Mouse (Mus musculus) kidney, postnatal 10 days (tissue): ENCODE measurements at regions not wholly inside any gene's neighbourhood (a gene's known extent, or its start where the extent isn't known, plus 50 kb on each side); places are given as distances from the start of the nearest gene placed in this dataset.
A peak's percentile ranks its signal among the peaks of the same experiment; 100 is the strongest.
"Not testable (repeated sequence)": the region's sequence is repeated elsewhere in the genome, so short reads cannot be mapped to it uniquely, and the experiment has no call there.

ENCODE experiments used
- DNase-seq: peaks from one replicate; pipeline ENCODE4 v3.0.0; 2021; ENCODE audit warnings: mixed read lengths

DNA sequence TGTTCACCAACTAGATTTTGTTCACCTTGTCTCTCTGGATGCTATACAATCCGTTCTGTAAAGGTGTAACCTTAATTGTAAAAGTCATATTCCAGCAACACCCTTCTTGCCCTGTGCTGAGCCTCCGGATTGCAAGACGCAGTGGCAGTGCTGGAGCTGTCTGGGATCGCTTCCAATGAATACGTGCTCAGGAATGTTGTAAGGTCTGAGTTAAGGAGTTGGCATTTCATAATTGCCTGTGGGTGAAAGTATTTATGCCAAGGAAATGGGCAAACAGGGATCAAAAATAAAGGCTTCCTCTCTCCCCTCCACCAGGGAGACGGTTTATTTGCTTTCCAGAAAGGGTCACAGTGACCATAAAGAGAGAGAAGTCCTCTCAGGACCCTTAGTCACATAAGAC lies 93.3 kb downstream of the Apob start:
- DNase-seq = no peak

GRCm38 (mm10) chr12:8071286-8071685 lies 93.8 kb downstream of the Apob start:
- no peak for DNase-seq

DNA sequence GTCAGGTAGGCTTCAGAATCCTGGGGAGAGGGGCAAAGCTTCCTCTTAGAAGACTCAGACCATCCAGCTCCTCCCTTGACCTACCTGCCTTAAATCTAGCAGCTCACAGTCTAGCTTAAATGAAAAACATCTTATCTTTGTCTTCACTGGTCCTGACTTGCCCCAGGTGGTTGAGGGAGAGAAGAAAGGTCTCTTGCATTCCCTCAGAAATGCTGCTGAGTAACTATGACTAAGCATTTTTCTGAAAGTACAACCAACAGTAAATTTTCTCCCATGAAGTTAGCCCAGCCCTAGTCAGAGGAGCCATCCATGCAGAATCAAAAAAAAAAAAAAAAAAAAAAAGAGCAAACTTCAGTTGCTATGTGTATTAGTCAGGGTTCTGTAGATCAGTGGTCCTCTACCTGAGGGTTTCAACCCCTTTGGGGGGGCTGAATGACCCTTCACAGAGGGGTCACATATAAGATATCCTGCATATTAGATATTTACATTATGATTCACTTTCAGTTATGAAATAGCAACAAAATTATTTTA lies 98.6 kb downstream of the Apob start:
- DNase-seq = no peak

- DNase-seq = no peak
Measured at GRCm38 (mm10) chr12:8077346-8077745, 99.9 kb downstream of the Apob start.

GRCm38 (mm10) chr12:8078046-8078445 lies 100.6 kb downstream of the Apob start:
- DNase-seq = no peak

DNA sequence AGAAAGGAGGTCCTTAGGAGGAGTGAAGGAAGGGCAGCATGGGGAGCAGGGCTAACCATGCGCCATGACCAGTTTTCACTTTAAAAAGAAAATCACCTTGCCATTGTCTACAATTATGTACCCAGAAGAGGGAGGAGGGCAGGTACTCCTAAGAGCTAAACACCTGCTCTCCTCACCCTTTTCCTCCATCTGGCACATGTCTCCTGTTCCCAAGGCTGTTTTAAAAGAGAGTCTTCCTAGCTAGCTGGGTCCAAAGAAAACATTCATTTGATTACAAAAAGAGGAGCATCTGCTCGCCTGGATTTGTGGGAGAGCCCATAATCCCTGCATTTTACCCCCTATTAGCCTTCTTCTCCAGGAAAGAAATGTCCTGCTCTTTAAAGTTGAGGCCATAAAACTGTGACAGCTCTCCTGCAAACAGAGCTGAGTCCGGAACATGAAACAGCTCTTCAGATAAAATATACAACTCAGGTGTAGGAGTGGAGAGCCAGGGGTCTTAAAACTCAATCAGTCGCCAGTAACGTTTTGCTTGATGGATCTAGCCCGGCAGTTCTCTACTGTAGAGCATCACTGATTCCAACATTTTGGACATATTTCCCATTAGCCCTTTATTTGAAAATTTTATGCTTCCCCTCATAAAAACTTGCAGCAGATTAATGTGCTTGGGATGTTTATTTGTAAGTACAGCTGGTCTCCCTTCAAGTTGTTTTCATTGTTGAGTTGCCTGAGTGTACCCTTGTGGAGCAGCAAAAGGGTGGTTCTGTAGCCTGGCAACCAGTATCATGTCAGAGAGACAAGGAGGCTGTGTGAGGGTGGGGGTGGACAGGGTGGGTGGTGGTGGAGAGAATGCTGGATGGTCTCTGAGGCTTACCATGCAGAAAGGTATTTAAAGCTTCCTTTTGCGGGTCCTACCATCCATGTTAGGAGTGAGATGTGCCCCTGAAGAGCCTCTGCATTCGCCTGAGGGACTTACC lies 105.5 kb downstream of the Apob start:
- peak; percentile 17 for DNase-seq

DNA sequence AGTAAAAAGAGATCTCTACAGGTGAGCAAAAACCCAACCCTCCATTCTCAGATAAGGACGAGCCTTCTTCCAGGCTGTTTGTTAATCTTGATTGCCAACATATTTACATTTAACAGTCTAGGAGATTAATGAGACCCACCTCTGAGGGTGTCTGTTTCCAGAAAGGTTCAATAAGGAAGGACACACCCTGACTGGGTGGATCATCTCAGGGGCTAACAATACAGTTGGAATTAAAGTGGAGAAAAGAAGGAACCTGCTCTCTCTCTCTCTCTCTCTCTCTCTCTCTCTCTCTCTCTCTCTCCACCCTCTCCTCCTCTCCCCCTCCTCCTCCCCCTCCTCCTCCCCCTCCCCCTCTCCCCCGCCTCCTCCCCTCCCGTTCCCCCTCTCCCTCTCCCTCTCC lies 110.5 kb downstream of the Apob start:
- no peak for DNase-seq

- DNase-seq = no peak
Measured at GRCm38 (mm10) chr12:8089423-8090278, 112.2 kb downstream of the Apob start.

GRCm38 (mm10) chr12:8090279-8090626 lies 112.8 kb downstream of the Apob start:
- no peak for DNase-seq

GRCm38 (mm10) chr12:8093437-8093836 lies 114.5 kb upstream of the Ldah start:
- no peak for DNase-seq

DNA sequence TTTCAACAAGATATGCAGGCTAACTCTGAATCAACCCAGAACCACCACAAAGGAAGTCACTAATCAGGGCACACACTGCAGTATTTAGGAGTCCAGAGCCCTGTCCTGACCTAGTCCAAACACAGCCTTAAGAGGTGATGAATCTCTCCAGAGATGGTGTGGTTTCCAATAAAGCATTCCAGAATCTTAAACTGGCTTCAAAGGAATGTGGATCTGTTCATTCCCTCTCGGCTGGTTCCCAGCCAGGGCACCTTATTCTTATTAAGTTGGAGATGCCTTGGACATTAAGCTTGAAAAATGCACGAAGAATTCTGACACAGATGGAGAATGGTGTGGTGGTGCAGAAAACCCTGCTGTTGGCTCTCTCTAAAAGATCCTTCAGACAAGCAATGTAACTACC lies 112.0 kb upstream of the Ldah start:
- no peak for DNase-seq

GRCm38 (mm10) chr12:8098395-8098794 lies 109.5 kb upstream of the Ldah start:
- DNase-seq = not testable (repeated sequence)

- DNase-seq = no peak
Measured at GRCm38 (mm10) chr12:8099114-8099513, 108.8 kb upstream of the Ldah start.

DNA sequence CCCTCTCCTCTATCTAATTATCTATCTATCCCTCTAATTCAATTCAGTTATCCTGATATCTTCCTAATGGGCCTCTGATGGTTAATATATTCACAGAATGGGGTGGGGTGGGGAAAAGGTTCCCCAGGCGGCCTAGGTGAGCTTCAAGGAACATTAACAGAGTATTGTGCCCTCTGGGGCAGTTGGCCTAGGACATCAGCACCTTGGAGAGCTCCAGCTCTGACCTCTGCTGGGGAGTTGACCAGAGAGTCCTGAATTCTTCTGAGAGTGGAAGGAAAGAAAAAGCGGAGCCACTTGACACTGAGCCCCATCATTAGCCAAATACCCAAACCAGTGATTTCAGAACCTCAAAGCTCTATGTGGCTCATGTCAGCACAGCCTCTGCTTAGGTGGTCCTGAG lies 108.1 kb upstream of the Ldah start:
- peak; percentile 79 for DNase-seq

GRCm38 (mm10) chr12:8101837-8102236 lies 106.1 kb upstream of the Ldah start:
- no peak for DNase-seq

GRCm38 (mm10) chr12:8103259-8103658 lies 104.6 kb upstream of the Ldah start:
- DNase-seq = no peak

DNA sequence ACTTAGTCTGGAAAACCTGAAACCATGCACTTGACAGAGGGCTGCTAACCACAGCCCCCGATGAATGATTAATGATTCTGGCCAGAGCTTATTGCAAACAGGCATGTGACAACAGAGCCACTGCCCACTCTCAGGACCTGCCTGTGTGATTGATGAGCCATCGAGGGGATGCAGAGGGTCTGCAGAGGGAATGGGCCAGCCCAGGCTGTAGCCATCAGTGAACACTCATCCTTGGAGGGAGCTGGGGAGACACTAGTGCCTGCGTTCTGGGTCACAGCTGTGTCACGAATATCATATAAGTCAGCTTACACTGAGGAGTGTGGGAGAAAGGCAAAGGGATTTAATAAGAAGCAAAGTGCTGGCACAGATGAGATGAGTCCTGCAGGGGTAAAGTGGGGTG lies 100.8 kb upstream of the Ldah start:
- no peak for DNase-seq

GRCm38 (mm10) chr12:8109203-8109770 lies 98.6 kb upstream of the Ldah start:
- no peak for DNase-seq

DNA sequence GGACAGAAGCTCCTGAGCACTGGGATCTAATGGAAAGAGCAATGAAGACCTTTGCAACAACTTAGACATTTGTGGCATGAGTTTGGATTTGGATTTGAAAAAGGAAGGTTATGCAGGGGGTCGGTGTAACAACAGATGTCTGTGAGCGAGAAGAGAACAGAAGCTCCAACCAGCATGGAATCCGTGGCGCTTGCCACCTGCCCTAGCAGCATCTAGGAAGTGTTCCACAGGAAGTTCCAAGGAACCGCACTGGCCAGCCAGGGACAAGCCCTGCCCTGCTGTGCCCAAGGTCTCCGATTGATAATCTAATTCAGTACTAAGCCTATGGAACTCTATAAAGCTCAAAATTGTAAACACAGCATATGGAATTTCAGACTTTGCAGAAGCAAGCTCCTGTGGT lies 98.0 kb upstream of the Ldah start:
- DNase-seq = no peak

DNA sequence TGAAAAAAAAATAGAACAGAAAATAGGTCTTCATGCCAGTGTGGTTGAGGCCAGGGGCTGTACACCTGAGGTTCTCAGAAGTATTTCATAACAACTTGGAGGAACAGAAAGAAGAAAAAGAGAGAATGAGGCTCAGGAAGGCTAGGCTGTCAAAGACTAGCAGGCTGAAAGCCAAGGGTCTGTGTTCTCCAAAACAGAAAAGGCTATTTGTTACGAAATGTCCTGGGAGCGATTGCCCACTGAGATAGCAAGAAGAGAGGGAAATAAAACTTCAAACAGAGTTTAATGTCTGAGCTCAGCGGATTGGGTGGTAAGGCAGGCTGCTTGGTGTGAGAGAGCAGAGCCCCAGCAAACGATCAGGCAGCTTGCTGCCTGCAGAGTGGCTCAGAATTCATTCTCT lies 97.6 kb upstream of the Ldah start:
- DNase-seq = no peak

GRCm38 (mm10) chr12:8111484-8111883 lies 96.4 kb upstream of the Ldah start:
- no peak for DNase-seq

DNA sequence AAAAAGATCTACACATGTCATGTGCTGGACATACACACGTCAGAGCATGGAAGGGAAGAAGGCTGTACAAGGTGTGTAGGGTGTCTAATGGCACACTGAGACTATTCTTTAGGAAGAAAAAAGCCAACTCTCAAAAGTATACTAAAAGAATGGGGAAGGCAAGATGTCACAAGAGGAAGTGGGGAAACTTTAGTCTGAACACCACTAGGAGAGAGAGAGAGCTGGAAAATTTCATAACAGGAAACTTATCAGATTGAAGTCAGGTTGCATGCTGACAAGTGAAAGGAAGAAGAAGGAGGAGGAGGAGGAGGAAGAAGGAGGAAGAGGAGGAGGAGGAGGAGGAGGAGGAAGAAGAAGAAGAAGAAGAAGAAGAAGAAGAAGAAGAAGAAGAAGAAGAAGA lies 52.3 kb upstream of the Ldah start:
- DNase-seq = no peak
